Mouse (Mus musculus) CH12.LX (cell line): ENCODE measurements around the gene Snupn.

Source experiments
- CHD1 ChIP-seq: IDR thresholded peaks from 2 replicates; pipeline ENCODE4 v1.6.1; 2012; ENCODE audit warnings: low read depth, low read length, improper control_type of control experiment, inconsistent platforms
- CTCF ChIP-seq, 2 experiments: IDR thresholded peaks in 1 of 2; conservative IDR thresholded peaks in 1 of 2; 2 replicates each; pipeline ENCODE4 v1.5.1; 2011 to 2012; ENCODE audit warnings: low read depth in 2 of 2, low read length in 2 of 2, improper control_type of control experiment in 1 of 2, inconsistent platforms in 1 of 2, mild to moderate bottlenecking in 1 of 2, moderate library complexity in 1 of 2
- EP300 ChIP-seq: IDR thresholded peaks from 2 replicates; pipeline ENCODE4 v1.6.1; 2011; ENCODE audit warnings: low read length, improper control_type of control experiment
- ETS1 ChIP-seq: conservative IDR thresholded peaks from 2 replicates; pipeline ENCODE4 v1.6.1; 2012; ENCODE audit warnings: low read depth, mild to moderate bottlenecking, inconsistent platforms, low read length, improper control_type of control experiment, moderate library complexity
- JUN ChIP-seq: IDR thresholded peaks from 2 replicates; pipeline ENCODE4 v1.6.1; 2011; ENCODE audit warnings: low read depth, mild to moderate bottlenecking, low read length, improper control_type of control experiment, moderate library complexity; ENCODE audit not compliant: insufficient read depth
- MAZ ChIP-seq: IDR thresholded peaks from 2 replicates; pipeline ENCODE4 v1.6.1; 2012; ENCODE audit warnings: low read depth, mild to moderate bottlenecking, inconsistent platforms, low read length, improper control_type of control experiment, moderate library complexity
- MEF2A ChIP-seq: IDR thresholded peaks from 2 replicates; pipeline ENCODE4 v1.6.1; 2014; ENCODE audit warnings: low read depth, mild to moderate bottlenecking, inconsistent platforms, low read length, improper control_type of control experiment, borderline replicate concordance
- MYC ChIP-seq: IDR thresholded peaks from 2 replicates; pipeline ENCODE4 v1.6.1; 2011; ENCODE audit warnings: low read depth, mild to moderate bottlenecking, improper control_type of control experiment, low read length
- NELFE ChIP-seq: IDR thresholded peaks from 2 replicates; pipeline ENCODE4 v1.6.1; 2011; ENCODE audit warnings: low read depth, low read length, improper control_type of control experiment
- POLR2A ChIP-seq: IDR thresholded peaks from 2 replicates; pipeline ENCODE4 v1.6.1; 2011; ENCODE audit warnings: low read depth, mild to moderate bottlenecking, improper control_type of control experiment, low read length
- RCOR1 ChIP-seq: conservative IDR thresholded peaks from 2 replicates; pipeline ENCODE4 v1.6.1; 2012; ENCODE audit warnings: low read depth, mild to moderate bottlenecking, inconsistent platforms, low read length, improper control_type of control experiment
- SIN3A ChIP-seq: IDR thresholded peaks from 2 replicates; pipeline ENCODE4 v1.6.1; 2012; ENCODE audit warnings: low read length, improper control_type of control experiment, inconsistent platforms
- USF2 ChIP-seq: conservative IDR thresholded peaks from 2 replicates; pipeline ENCODE4 v1.6.1; 2011; ENCODE audit warnings: low read depth, low read length, improper control_type of control experiment
- ZNF384 ChIP-seq: IDR thresholded peaks from 2 replicates; pipeline ENCODE4 v1.6.1; 2012; ENCODE audit warnings: low read depth, low read length, improper control_type of control experiment, inconsistent platforms

GRCm38 (mm10) chr9:56917131-56917530 is 33.5 kb upstream of the Snupn start:
- TF ChIP-seq SIN3A: no peak
- no peak for TF ChIP-seq USF2
- no peak for TF ChIP-seq MEF2A
- no peak for TF ChIP-seq CTCF (conservative IDR thresholded peaks at IDR 0.05 in 1 of 2, IDR thresholded peaks at IDR 0.05 in 1 of 2; ENCODE audit: low read depth in 2 of 2, low read length in 2 of 2)
- no peak for TF ChIP-seq CHD1
- no peak for TF ChIP-seq NELFE
- TF ChIP-seq MAZ: no peak
- no peak for TF ChIP-seq MYC
- no peak for TF ChIP-seq ZNF384
- no peak for TF ChIP-seq RCOR1
- TF ChIP-seq POLR2A: no peak
- no peak for TF ChIP-seq ETS1
- no peak for TF ChIP-seq JUN
- TF ChIP-seq EP300: no peak
